Mouse (Mus musculus): Measurements from ENCODE around the gene Ifna2.

Ifna2 gene

DNA sequence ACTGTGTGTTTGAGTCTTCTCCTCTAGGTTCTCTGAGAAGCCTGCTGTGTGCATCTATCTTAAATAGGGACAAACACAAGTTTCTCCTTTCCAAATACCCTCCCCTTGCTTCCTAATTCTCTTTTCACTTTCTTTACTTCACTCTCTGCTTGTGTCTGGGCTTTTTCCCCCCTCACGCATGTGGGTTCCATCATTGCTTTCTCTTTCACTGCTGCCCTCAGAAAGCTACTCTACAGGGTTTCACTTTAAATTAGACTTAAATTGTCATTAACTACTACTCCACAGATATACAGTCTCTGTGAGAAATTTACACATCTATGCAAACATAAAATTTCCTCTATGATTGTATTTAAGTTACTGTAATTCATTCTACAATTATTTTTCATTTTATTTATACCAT is at the start of gene Ifna2:
Gene Ifna2 (minus strand): TSS at position 101 of the 400 bp plus-strand sequence.
- DNase-seq (ENCODE audit: low spot score in 2 of 2), result no peak

- no peak for DNase-seq (ENCODE audit: low spot score in 2 of 2)
These were observed 43.6 kb upstream of the Ifna2 start for GRCm38 (mm10) chr4:88727324-88727723.

DNA sequence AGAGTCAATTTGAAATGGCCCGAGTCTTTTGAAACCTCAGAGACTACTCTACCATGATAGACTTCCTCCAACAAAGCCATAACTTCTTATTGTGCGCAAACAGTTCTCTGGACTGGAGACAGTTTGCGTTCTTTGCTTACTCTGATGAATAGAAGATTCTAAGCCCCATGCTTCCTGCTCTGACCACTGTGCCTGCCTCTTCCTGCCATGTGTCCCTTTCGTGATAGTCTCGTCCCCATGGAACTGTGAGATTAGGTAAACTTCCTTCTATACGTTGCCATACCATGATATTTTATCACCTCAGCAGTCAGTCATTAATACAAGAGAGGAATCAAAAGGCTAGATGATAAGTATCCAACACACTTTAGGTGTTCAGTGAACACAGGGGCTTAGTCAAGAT is 43.0 kb upstream of the Ifna2 start:
- DNase-seq (ENCODE audit: low spot score in 2 of 2), result no peak

DNA sequence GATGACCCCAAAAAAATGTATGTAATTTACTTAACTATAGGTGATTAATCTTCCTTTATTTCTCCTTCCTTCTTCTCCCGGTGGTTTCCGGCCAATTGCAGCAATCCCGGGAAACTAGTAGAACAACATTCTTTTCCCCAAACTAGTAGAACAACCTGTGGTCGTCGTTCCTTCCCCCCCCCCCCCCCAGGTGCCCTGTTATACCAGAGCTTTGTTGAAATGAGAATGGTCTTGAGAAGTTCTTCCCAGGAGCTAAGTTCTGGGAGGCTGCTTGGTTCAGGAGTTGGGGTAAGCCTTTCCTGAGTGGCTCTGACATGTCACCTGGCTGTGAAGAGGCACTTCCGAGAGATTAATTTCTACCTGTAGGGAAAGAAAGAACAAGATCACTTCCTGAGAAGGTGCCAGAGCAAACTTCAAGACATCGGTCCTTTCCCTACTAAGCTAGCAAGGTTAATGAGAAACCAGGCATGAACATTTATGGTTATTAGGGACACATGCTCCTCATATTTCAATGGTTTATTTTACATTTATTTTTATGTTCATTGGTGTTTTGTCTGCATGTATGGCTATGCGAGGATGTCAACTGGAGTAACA is 39.9 kb upstream of the Ifna2 start:
- no peak for DNase-seq (ENCODE audit: low spot score in 2 of 2)

DNA sequence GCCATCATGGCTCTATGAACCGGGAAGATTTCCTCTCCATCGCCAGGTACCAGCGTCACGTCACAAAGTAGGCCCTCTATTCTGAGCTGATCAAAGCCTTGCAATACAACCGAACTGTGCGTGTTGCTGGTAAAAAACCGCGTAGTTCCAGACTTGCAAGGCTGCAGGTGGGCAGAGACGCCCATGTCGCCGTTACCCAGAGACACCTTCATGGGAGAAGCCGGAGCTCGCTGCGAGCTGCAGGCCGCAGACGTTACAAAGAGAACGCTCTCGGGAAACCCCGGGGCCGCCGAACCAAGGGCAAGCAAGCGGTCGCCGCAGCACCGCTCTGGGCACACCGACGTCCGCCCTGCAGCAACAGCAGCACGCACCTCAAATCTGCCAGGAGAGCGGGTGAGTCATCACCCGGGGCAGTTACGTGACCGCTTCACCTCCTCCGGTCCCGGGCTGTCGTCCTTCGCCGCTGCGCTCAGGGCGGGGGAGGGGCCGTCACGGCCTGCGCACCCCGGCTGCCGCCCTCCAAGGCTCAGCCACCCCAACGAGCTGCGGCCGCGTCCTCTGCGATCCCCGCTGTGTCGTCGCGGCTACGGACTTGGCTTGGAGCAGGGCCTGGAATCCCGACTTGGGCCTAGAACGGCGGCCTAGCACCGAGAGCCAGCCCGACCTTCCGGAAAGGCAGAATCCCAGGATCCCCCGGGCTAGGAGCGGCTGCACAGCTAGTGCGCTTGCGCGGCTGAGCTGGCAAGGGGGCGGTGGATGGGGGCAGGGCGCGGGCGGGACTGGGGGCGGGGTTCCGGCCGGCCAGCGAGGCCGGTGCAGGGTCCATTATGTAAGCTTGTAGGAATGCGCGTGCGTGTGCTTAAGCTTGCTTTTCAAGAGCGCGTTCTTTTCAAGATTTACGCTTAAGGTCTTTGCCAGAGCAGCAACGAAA is 38.3 kb upstream of the Ifna2 start, which contains the start of the genes Gm26566 and Klhl9:
Gene Gm26566 (plus strand): TSS at position 15 of the 931 bp plus-strand sequence.
Gene Klhl9 (minus strand): TSS at position 675 of the 931 bp plus-strand sequence.
- DNase-seq (ENCODE audit: low spot score in 2 of 2), result peak; percentile 61 to 84

DNA sequence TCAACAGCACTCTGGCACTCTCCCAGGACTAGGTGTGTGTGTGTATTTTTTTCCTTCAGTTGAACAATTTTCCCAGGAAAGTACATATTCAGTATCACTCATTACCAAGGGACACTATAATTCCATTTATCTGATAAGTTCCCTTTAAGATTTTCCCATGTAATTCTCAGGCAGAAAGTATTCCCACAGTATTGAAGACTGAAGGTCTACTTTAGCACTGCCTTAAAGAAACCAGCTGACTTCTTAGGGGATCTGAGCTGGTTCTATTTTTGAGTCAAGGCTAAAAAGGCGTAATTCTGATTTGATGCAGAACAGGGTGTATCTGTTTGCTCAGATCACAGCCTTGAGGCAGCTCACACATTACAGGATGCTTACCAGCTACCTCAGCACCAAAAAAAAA is 35.0 kb upstream of the Ifna2 start:
- DNase-seq (ENCODE audit: low spot score in 2 of 2), result no peak

DNA sequence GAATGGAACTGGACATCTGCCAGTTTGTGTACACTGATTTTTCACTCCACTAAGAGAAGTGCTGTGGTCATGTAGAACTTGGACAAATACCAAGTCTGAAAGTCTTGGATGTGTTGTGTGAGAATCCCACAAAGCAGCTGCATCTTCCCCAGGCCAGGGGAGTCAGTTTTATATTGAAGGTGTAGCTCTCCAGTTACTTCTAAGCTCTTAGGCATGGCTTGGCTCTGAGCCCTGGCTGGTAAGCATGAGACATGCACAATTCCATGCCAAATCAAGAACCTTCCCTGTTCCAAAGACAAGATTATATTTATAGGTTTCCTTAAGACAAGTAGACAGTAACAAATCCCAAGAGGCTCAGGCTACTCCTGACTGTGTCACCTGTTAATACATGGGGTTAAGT is 31.3 kb upstream of the Ifna2 start:
- no peak for DNase-seq (ENCODE audit: low spot score in 2 of 2)

DNA sequence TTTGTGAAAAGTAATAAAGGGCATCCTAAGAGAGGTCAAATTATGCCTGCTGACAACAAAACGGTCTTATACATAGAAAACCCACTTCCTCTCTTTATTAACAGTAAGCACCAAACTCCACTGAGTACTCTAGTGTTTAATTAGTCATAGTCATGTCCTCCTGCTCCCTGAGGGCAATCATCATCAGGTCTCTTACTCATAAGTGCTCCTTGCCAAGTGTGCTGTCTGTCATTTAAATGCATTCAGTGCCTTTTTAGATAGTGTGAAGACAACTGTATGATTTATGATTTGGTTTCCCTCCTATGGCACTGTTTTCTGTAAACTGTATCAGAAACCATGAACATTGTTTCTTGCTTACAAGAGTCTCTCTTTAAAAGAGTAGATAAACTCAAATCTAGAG is 30.6 kb upstream of the Ifna2 start:
- DNase-seq (ENCODE audit: low spot score in 2 of 2), result no peak

- no peak for DNase-seq (ENCODE audit: low spot score in 2 of 2)
These were observed 23.6 kb upstream of the Ifna2 start for GRCm38 (mm10) chr4:88707128-88707826.

GRCm38 (mm10) chr4:88705924-88706323 is 22.2 kb upstream of the Ifna2 start:
- DNase-seq (ENCODE audit: low spot score in 2 of 2), result no peak

DNA sequence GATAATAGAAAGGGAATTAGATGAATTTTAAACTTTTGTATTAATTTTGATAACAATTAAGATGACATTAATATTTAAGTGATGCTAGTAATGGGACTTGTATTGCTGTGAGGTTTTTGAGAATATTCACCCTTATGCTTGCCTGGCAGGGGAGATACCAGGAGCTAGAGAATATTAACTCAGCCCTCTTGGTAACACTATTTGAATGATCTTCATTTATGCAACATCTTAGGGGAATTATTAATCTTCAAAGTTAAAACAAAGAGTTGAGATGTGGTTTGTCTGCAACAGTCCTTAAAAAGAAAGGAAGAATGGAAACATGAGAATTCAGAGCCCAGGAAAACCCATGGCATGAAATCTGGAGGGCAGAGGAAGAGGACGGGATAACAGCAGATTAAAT is 15.6 kb upstream of the Ifna2 start:
- DNase-seq (ENCODE audit: low spot score in 2 of 2), result no peak

- no peak for DNase-seq (ENCODE audit: low spot score in 2 of 2)
These were observed 15.1 kb upstream of the Ifna2 start for GRCm38 (mm10) chr4:88698781-88699180.

DNA sequence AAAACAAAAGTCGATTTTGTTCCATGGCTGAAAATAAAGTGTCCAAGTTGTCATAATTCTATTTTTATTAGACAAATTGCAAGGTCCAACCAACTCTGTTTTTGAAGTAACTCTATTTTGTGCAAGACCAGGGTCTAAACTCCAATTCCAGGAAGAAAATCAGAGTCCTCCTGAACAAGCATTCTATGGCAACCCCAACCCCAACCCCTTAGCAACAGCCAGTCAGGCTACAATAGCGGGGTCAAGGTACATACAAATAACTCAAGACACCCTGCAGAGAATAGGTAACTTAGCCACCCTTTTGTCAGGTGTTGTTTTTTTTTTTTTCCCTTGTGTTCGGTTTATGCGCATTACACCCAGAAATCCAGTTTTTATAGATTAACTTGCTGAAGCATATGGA is 14.0 kb upstream of the Ifna2 start:
- DNase-seq (ENCODE audit: low spot score in 2 of 2), result no peak

DNA sequence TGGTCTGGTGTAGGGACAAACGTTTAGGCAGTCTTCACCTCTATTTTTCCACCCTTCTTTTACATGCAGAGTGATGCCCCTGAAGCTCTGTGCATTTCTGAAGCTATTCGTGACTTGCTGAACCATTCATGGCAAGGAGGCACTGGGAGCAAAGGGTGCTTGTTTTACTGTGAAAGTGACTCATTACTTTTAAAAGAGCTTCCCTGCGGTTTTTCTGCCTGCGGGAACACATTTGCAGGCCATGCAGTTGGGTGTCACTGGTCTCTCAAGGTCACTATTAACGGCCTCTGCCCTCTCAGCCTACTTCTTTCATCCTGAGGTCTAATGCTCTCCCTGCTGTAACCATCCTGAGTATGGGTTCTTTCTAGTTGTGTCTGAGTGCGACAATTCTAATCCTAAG is 13.4 kb upstream of the Ifna2 start:
- no peak for DNase-seq (ENCODE audit: low spot score in 2 of 2)

GRCm38 (mm10) chr4:88696237-88696884 is 12.6 kb upstream of the Ifna2 start:
- peak in 1 of 2 experiments; percentile 75 for DNase-seq (ENCODE audit: low spot score in 2 of 2)

- DNase-seq (ENCODE audit: low spot score in 2 of 2), result no peak
These were observed 9.7 kb upstream of the Ifna2 start for GRCm38 (mm10) chr4:88693392-88693791.

DNA sequence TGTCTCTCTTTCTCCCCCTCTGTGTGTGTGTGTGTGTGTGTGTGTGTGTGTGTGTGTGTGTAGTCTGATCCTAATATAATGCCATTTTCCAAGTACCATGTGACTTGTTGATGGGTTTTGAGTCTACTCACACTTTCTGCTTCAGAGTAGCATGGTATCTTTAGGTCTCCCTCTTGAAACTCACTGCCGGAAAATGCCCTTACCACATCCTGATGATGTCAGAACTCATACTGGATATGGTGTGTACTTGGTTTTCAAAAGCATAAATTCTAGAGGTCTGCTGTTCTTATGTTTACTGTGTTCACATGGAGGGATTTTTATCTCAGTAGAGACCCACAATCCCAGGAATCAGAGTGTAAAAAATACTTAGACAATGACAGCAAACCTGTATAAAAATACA is 8.8 kb upstream of the Ifna2 start:
- DNase-seq (ENCODE audit: low spot score in 2 of 2), result no peak

- no peak for DNase-seq (ENCODE audit: low spot score in 2 of 2)
These were observed 7.5 kb upstream of the Ifna2 start, which contains the start of gene Ifnab for GRCm38 (mm10) chr4:88691259-88691658. Ifnab (minus strand) TSS chr4:88691359.

- no peak for DNase-seq (ENCODE audit: low spot score in 2 of 2)
These were observed 2.4 kb downstream of the Ifna2 start for GRCm38 (mm10) chr4:88681353-88681752.

DNA sequence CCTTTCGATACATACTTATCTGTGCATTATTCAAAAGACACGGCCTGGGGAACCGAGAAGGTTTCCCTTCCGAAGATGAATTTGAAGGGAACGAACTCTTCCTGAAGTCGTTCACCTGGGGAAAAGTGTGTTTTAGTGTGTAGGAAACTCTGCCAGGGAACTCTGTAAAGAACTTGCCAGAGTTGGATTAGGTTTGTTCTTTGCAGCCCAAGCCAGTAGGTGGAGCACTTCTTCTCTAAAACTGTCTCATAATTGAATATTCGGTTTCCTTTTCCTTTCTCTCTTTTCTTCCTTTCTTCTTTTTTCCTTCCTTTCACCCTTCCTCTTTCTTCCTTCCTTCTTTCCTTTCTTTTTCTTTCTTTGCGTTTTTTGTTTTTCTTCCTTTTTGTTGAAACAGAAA is 3.4 kb downstream of the Ifna2 start:
- DNase-seq (ENCODE audit: low spot score in 2 of 2), result peak in 1 of 2 experiments; percentile 11

GRCm38 (mm10) chr4:88676824-88677223 is 6.9 kb downstream of the Ifna2 start, which contains the start of gene Ifna16:
Ifna16 (minus strand) TSS chr4:88676924.
- DNase-seq (ENCODE audit: low spot score in 2 of 2), result no peak

- DNase-seq (ENCODE audit: low spot score in 2 of 2), result no peak
These were observed 28.3 kb downstream of the Ifna2 start for GRCm38 (mm10) chr4:88655461-88655860.
